Mouse (Mus musculus) cerebellum, adult 9-11 months (tissue): ENCODE measurements around the gene Card9.

Experiments
- DNase-seq: peaks from one replicate; pipeline ENCODE4 v3.0.0; 2022

Card9 gene

DNA sequence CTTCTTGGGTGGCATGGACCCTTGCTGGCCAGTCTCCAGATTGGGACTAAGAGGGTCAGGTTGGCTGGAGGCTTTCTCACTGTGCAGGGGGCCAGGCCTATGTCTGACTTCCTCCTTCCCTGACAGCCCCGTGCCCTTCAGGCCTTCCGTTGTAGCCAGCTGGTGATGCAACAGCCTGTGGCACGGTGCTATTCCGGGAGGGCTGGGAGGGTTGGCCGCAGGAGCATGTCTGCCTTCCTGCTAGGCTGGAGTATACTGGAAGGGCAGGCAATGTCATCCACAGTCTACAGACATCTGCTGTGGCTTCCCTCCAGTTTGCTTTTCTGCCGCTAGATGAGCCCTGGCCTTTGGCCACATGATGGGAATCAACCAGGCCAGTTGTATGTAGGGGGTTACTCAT, 735 bp downstream of the Card9 start:
- peak; percentile 36 for DNase-seq

DNA sequence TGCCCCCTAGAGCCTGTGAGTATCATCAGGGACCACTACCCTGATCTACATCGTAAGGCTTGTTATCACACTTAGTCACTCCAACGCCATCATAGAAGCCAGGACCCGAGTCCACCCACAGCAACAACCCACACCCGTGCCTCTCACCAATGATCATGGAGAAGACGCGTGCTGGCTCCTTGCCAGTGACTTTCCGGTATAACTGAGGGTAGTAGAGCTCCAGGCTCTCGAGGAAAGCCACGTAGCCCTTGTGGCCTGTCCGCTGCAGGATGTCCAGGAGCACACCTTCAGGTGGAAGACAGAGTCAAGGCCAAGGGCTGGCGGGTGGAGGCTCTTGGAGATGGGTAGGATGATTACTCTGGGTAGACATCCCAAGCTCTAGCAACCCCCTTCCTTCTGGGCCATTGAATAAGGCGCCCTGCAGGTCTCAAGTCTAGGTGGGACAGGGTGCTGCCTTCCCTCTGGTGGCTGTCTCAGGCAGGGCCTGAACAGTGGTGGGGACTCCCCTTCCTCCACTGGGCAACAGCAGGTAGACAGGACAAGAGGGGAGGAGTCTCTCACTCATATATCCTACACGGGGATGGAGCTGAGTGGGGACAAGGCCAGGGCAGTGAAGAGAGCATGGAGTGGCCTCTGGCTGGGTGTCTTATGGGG, 1.9 kb downstream of the Card9 start:
- DNase-seq, result peak; percentile 48

- DNase-seq, result no peak
Observed at GRCm38 (mm10) chr2:26357484-26357883, 3.2 kb downstream of the Card9 start.

GRCm38 (mm10) chr2:26356678-26357077, 4.0 kb downstream of the Card9 start:
- peak; percentile 21 for DNase-seq

DNA sequence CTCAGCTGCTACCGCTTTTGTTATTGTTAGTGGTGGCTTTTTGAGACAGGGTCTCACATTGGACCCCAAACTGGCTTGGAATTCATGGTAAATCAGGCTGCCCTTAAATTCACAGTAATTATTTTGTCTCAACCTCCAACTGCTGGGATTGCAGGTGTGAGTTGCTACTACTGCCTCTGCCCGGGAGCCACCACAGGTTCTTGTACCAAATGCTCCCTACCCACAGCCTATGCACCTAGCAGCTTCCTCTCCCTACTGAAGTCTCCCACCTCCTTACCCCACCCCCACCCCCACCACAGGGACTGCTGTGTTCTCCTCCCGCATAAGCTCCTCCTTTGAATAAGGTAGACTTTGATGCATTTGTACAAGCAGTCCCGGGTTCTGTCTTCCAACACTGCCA, 4.5 kb downstream of the Card9 start:
- no peak for DNase-seq

DNA sequence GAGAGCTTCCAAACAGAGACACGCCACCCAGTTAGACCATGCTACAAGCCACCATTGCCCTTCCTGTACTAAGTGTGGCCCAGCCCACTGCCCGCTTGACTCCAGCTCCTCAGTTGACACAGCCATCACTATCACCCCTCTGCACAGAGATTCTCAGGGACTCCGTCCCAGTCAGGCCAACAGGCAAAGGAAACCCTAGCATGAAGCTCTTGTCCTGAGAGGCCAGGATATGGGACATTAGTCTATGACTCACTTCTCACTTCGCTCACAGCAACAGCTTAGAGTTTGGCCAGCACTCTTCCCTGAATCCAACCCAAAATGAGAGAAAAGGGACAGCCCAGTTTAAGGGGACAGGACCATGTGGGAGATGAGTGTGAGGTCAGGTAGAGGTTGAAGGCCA, 6.3 kb downstream of the Card9 start:
- DNase-seq, result peak; percentile 33

DNA sequence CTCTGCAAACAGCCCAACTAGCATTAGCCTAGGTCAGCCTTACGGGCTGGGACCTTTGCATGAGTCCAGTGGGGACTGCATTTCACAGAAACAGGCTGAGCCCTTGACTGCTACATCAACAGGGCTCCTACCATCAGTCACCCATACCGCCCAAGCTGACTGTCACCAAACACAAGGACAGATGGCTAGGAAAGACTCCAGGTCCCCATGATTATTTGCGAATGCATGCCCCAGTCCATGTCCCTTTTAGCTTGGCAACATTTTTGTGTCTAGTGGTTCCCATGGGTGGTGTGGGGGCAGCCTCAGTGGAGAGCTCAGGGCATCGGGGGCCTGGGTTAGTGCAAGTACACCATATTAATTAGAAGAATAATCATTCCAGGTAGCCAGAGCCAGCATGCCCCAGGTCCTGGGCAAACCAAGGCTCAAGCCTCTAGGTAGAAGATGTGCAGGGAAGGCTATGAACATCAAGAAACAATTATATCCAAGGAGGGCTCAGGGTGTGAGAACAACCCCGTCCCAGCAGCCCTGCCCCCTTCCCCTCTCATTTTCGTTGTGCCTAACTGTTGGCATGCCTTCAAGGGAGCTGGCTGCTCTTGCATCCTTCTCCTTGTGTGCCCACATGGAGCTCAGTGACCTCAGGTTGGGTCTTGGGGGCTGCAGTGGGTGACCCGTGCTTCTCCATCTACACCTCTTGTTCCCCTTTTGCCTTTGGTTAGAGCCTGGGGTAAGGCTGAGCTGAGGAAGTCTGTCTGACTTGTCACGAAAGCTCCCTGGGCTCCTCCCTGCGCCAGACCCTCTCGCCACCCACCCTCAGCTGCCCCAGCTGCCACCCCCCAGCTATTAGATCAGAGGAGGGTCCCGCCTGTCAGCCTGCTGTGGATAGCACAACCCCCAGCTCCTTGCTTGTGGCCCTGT, 7.4 kb downstream of the Card9 start:
- DNase-seq, result peak; percentile 70

DNA sequence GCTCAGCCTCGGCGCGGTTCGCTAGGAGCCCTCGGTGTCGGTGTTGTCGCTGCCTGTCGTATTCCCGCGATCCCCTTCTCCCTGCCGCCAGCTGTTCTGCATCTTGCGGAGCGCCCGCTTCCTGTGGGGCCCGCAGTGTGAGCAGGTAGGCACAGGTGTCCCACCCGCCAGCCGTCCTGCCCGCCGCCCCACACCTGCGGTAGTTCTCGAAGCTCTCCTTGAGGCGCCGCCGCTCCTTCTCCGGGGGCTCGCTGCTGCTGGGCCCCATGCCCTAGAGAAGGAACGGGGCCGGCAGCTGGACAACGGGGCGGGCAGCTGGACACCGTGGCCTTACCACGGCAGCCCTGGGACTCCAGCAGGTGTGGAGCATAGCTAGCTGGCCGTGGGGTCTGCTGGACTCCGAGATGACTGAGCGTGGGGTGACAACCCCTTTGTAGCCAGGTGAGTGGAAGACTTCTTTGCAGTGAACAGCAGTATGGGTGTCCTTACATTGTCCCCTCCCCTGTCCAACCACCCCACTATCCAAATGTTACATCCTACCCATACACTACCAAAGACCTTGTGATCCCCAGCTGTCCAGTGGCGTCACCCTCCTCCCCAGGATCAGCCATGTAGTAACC, 8.3 kb downstream of the Card9 start:
- DNase-seq, result peak; percentile 73

DNA sequence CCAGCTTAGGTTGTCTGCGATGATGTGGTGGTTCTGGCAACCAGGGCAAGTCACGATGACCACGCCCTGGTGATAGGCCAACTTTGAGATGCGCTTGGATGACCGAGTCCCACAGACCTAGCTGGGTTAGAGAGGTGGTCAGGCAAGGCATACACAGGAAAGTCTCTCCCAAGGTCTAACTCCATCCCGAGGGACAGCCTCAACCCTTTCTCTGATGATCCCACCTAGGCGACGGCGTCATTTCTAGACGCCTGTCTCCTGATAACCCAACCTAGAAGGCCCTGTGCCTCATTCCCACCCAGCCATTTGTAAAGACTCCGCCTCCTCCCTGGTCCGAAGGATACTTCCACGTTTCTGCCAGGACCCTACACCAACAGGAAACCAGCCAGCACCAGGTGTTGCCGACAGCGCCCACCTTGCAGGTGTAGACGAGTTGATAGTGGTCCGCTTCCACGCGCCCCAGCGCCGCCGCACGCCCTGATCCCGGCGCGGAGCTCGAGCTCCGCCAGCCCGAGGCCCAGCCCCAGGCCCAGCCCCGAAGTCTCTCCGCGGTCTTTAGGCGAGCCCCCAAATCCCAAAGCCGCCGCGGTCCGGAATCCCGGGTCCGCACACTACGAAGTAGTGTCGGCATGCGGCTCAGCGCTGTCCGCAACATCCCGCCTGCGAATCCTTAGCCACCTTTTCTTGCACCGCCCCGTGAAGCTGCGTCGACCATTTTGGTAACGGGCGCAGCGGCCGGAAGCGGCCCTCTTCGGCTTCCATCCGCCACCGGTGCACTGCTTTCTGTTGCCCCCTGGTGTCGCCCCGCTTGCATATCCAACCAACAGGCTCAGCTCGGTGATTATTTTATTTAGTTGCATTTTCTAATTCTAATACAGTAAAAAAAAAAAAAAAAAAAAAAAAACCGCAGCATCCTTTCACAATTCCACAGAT, 9.1 kb downstream of the Card9 start, which contains the start of gene Dnlz:
Gene Dnlz, minus strand, starts transcription at position 753 of the 933 bp plus-strand sequence.
- peak; percentile 93 for DNase-seq

GRCm38 (mm10) chr2:26348241-26348640, 12.5 kb downstream of the Card9 start:
- DNase-seq, result peak; percentile 27

DNA sequence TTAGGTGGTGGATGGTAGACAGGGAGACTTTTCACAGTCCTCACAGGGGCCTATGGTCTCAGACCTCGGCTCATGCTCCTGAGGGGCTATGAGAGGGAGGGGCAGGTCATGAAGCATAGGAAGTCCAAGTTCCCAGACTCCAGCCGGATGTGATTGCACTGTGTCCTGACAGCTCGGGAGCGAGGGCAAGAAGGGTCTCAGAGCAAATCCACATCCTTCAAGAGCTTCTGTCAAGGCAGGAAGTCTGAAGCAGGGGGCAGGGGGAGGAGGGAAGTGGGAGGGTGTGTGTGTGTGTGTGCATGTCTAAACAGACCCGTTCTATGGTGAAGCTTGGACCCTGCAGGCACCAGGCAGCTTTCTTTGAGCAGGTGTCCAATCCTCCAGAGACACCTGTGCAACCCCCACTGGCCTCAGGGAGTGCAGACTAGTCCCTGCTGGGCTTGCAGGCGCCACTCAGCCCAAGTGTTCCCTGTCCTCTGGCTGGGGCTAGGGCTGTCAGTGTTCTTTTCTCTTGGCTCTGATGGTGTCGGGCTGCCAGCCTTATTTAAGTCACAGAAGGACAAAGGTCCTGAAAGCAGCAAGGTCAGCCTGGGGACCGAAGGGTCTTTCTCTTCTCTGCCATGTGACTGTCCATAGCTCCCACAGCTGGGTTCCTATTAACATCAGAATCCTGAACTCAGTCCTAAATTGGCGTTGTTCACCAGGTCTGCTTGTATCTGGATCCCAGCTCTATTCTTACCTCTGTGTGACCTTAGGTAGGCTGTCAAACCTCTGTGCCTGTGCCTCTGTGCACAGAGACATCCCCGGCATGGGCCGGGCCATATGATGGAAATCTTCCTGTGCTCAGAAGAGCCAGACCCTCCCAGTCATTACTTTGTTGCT, 17.9 kb downstream of the Card9 start:
- no peak for DNase-seq

DNA sequence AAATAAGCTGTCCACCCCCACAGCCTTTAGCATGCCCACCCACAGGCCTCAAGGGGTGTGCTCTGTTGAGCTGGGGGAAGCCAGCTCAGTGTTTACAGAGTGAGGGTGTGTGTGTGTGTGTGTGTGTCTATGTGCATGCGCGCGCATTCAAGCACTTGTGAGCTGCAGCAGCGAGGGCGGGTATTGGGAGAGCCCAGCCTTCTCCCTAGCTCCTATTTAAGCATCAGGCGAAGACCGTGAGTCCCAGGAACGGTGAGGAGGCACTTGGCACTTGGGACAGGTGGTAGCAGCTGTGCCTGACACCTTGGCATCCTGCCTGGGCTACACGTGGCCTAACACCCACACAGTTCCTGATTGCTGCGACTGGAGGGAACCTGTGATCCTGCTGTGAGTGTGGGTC, 18.7 kb downstream of the Card9 start:
- DNase-seq, result peak; percentile 85

- DNase-seq, result no peak
Observed at GRCm38 (mm10) chr2:26341510-26341981, 19.2 kb downstream of the Card9 start.

DNA sequence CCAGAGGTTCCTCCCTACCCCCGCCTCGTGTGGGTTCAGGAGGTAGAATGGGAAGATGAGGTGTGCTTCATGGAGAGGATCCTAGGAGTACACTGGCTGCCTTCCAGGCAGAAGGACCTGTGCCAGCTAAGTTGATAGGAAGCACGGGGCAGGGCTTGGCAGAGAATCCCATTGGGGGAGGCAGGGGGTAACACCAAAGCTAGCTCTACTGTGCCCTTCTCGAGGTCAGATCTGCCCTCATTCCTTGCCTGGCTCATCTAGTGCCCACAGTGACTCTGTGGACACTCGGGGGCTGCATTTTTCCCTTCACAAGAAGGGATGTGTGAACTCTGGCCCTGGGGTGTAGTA, 21.5 kb downstream of the Card9 start:
- DNase-seq, result peak; percentile 76

DNA sequence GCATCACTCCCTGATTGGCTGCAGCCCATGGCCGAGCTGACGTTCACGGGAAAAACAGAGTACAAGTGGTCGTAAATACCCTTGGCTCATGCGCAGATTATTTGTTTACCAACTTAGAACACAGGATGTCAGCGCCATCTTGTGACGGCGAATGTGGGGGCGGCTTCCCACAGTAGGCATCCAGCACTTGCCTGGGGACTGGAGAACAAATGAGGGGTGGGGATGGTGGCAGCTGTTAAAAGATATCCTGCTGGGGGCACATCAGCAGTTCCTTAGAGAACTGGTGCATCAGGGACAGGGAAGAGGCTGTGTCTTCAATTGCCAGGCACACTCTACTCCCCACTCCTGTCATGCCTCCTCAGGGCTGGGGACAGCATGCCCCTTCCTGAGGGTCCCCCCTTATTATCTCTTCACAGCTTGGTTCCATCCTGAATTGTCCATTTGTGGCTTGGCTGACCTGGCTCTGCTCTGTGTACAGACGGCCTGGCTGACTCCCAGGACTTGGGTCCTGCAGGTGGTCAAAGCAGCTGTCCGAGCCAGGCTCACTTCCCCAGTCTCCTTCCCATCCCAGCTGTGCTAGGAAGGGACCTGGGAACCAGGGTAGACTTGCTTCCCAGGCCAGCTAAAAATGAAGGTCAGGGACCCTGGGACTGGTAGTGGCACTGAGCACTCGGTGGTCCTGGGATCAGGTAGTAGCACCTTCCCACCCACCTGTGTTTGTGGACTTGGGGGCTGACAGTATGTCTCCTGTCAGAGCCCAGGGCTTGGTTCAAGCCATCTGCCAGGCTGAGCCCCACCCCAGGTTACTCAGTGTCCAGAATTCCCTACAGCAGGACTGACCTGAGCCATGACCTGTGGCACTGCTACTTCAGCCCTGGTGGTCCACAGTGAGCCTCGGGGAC, 22.2 kb downstream of the Card9 start:
- peak; percentile 85 for DNase-seq

DNA sequence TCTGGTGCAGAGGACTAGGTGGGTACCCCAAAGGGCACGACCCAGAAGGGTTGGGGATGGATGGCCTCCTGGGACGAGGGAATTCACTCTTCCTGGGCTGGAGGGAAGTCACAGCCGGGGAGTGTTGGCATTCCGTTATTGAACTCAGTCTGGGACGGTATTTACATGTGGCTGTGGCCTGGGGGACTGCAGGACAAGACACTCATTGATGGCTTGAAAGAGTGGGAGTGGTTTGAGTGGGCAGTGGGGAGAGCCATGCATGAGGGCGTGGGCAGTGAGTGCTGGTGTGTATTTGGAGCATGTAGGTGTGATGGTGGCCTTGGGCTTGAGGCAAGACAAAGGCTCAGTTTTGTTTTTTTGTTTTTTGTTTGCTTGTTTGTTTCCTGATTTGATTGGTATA, 30.0 kb downstream of the Card9 start:
- DNase-seq, result no peak

DNA sequence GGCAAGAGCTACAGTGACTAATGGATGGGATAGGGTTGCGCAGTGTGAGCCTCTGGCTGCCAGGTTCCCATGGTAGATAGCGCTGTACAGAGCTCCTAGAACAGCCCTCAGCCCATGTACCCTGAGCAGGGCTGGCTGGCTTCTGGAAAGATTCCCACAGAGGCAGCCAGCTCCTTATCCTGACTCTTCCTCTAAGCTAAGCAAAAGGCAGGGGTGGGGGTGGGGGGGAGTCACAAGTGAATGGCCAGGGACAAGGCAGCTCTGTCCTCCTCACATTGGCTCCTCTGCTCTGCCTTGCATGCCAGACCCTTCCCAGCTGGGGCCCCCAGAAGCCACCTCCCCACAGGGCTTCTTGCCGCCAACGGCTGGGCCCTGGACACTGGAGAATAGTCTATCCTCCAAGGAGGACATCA, 30.7 kb downstream of the Card9 start:
- no peak for DNase-seq

- no peak for DNase-seq
Observed at GRCm38 (mm10) chr2:26329402-26329801, 31.3 kb downstream of the Card9 start.

DNA sequence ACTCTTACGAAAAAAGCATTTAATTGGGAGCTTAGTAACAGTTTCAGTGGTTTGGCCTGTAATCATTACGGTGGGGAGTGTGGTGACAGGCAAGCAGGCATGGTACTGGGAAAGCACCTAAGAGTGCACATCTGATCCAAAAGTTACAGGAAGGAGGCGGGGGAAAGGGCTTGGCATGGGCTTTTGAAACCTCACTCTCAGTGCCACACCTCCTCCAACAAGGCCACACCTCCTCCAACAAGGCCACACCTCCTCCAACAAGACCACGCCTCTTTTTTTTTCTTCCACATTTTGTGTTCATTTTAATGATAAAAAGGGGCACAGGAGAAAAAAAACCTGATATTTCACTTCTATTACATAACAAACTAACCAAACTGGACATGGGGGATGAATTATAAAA, 32.9 kb downstream of the Card9 start:
- no peak for DNase-seq
